Mouse (Mus musculus) bone marrow, adult 2 months (tissue): ENCODE results near the gene Bpgm. TPM values are rescaled to one million over a fixed set of nuclear protein-coding genes. Genes with fewer than 3 reads are reported as not detected.
A peak's percentile ranks its signal among the peaks of the same experiment; 100 is the strongest.

Source experiments
- H3K27ac ChIP-seq: fragments of 200-500 bp; 2 replicates; pipeline ENCODE4 v1.5.1; 2012; ENCODE audit warnings: low read depth, mild to moderate bottlenecking, control low read depth, inconsistent platforms, low read length; ENCODE audit not compliant: control insufficient read depth, poor library complexity, insufficient read depth
- H3K4me1 ChIP-seq: fragments of 200-500 bp; 2 replicates; pipeline ENCODE4 v1.6.1; 2011; ENCODE audit warnings: low read length; ENCODE audit not compliant: control insufficient read depth, insufficient read depth
- H3K4me3 ChIP-seq: fragments of 200-500 bp; replicated peaks from 2 replicates; pipeline ENCODE3; 2011; ENCODE audit warnings: mild to moderate bottlenecking, low read depth, low read length, control low read depth; ENCODE audit not compliant: control insufficient read depth
- CTCF ChIP-seq: fragments of 200-500 bp; IDR thresholded peaks from 2 replicates; pipeline ENCODE4 v1.5.1; 2011; ENCODE audit warnings: low read length, control low read depth; ENCODE audit not compliant: control insufficient read depth, insufficient read depth
- POLR2A ChIP-seq: fragments of 200-500 bp; IDR thresholded peaks from 2 replicates; pipeline ENCODE4 v1.6.1; 2011; ENCODE audit warnings: low read depth, mild to moderate bottlenecking, control low read depth, low read length, borderline replicate concordance; ENCODE audit not compliant: control insufficient read depth
- WGBS: fragments of 180-500 bp; shearing (Covaris S2); methylation state at CpG from one replicate; pipeline ENCODE4 v1.1.7; 2018; 5-methylcytosine and 5-hydroxymethylcytosine counted together
- polyA plus RNA-seq: library from polyadenylated mRNA; stranded (reverse); fragments of >200 nt; gene quantifications from 2 replicates; pipeline ENCODE4 v1.2.4, GENCODE M21; 2011; ENCODE audit warnings: low replicate concordance; ENCODE audit not compliant: missing spikeins, insufficient read depth, insufficient read length

The Bpgm gene
- polyA plus RNA-seq, 1 experiment = 201 TPM

GRCm38 (mm10) chr6:34460651-34461050 is 15.4 kb upstream of the Bpgm start:
- no peak for TF ChIP-seq POLR2A
- TF ChIP-seq CTCF = no peak
- no peaks in the 10 kb centered on the region for H3K4me1 ChIP-seq
- no peak overlapping the region for H3K27ac ChIP-seq
- H3K4me3 ChIP-seq = no peak overlapping the region
- WGBS = 42% methylated on average over 4 of the region's 4 CpGs

GRCm38 (mm10) chr6:34463582-34463981 is 12.4 kb upstream of the Bpgm start:
- H3K4me1 ChIP-seq = no peaks in the 10 kb centered on the region
- H3K27ac ChIP-seq = no peak overlapping the region
- 92% methylated on average over 4 of the region's 4 CpGs for WGBS
- no peak for TF ChIP-seq POLR2A
- no peak for TF ChIP-seq CTCF
- H3K4me3 ChIP-seq = no peak overlapping the region

- 54% methylated on average over 12 of the region's 12 CpGs for WGBS
- no peaks in the 10 kb centered on the region; the same call in 1 of the 2 replicates for H3K4me1 ChIP-seq
- no peak overlapping the region for H3K4me3 ChIP-seq
- peak overlapping the region; percentile 83 for H3K27ac ChIP-seq
- TF ChIP-seq POLR2A = no peak
These were observed 4.4 kb upstream of the Bpgm start for GRCm38 (mm10) chr6:34471434-34472110.

GRCm38 (mm10) chr6:34473346-34473745 is 2.7 kb upstream of the Bpgm start:
- TF ChIP-seq CTCF (no peak), POLR2A (no peak)
- Histone ChIP-seq H3K27ac (no peak overlapping the region), H3K4me1 (peaks cover 2% of the 10 kb centered on the region; the same call in 1 of the 2 replicates), H3K4me3 (no peak overlapping the region)
- WGBS = 72% methylated on average over 1 of the region's 1 CpGs

GRCm38 (mm10) chr6:34474031-34474430 is 2.0 kb upstream of the Bpgm start:
- TF ChIP-seq CTCF (peak; percentile 46; the same call in 1 of the 2 replicates), POLR2A (no peak)
- peaks cover 2% of the 10 kb centered on the region; the same call in 1 of the 2 replicates for H3K4me1 ChIP-seq
- no peak overlapping the region for H3K4me3 ChIP-seq
- no peak overlapping the region for H3K27ac ChIP-seq
- 75% methylated on average over 3 of the region's 3 CpGs for WGBS

GRCm38 (mm10) chr6:34475391-34475790 is 616 bp upstream of the Bpgm start:
- no peak for TF ChIP-seq POLR2A
- TF ChIP-seq CTCF = no peak
- 10% methylated on average over 6 of the region's 6 CpGs for WGBS
- Histone ChIP-seq H3K27ac (peak overlapping the region; percentile 47; the same call in 1 of the 2 replicates), H3K4me3 (peak overlapping the region; percentile 80), H3K4me1 (peaks cover 2% of the 10 kb centered on the region; the same call in 1 of the 2 replicates)

- Histone ChIP-seq H3K4me3 (peak overlapping the region; percentile 49), H3K4me1 (peaks cover 3% of the 10 kb centered on the region), H3K27ac (no peak overlapping the region; the same call in 1 of the 2 replicates)
- no peak for TF ChIP-seq POLR2A
- 91% methylated on average over 7 of the region's 7 CpGs for WGBS
These were observed 2.0 kb downstream of the Bpgm start for GRCm38 (mm10) chr6:34478036-34478435.

- peak overlapping the region; percentile 49 for H3K4me3 ChIP-seq
- H3K4me1 ChIP-seq = peaks cover 3% of the 10 kb centered on the region
- H3K27ac ChIP-seq = no peak overlapping the region
- 48% methylated on average over 6 of the region's 6 CpGs for WGBS
- TF ChIP-seq POLR2A = no peak
- no peak for TF ChIP-seq CTCF
These were observed 2.8 kb downstream of the Bpgm start for GRCm38 (mm10) chr6:34478677-34479360.
